Mouse (Mus musculus) midbrain, embryonic 13.5 days (tissue): Measurements from ENCODE around the gene Chrna3. TPM values are rescaled to one million over a fixed set of nuclear protein-coding genes. Genes with fewer than 3 reads are reported as not detected.

Source experiments
- ATAC-seq: fragments of 200-750 bp; cut with Nextera tagmentation; 2 replicates; pipeline ENCODE4 v1.8.0; 2017; ENCODE audit warnings: mild to moderate bottlenecking, moderate TSS enrichment, moderate library complexity
- H3K27ac ChIP-seq: fragments of 300-500 bp; sonication (generic); 2 replicates; pipeline ENCODE4 v1.5.1; 2015; ENCODE audit warnings: inconsistent platforms, mild to moderate bottlenecking, moderate library complexity
- H3K27me3 ChIP-seq: fragments of 300-500 bp; sonication (generic); 2 replicates; pipeline ENCODE4 v1.6.1; 2015; ENCODE audit warnings: mild to moderate bottlenecking, inconsistent platforms
- H3K36me3 ChIP-seq: fragments of 300-500 bp; sonication (generic); 2 replicates; pipeline ENCODE4 v1.6.1; 2015; ENCODE audit warnings: mild to moderate bottlenecking, inconsistent platforms
- H3K4me1 ChIP-seq: fragments of 300-500 bp; sonication (generic); replicated peaks from 2 replicates; pipeline ENCODE4 v1.6.1; 2015; ENCODE audit warnings: inconsistent platforms
- H3K4me2 ChIP-seq: fragments of 300-500 bp; sonication (generic); replicated peaks from 2 replicates; pipeline ENCODE4 v1.6.1; 2015; ENCODE audit warnings: moderate library complexity, mild to moderate bottlenecking, inconsistent platforms
- H3K4me3 ChIP-seq: fragments of 300-500 bp; sonication (generic); replicated peaks from 2 replicates; pipeline ENCODE4 v1.5.1; 2015; ENCODE audit warnings: mild to moderate bottlenecking, inconsistent platforms
- H3K9ac ChIP-seq: fragments of 300-500 bp; sonication (generic); replicated peaks from 2 replicates; pipeline ENCODE4 v1.6.1; 2015; ENCODE audit warnings: mild to moderate bottlenecking, inconsistent platforms
- H3K9me3 ChIP-seq: fragments of 300-500 bp; sonication (generic); 2 replicates; pipeline ENCODE4 v1.6.1; 2016; ENCODE audit warnings: mild to moderate bottlenecking, inconsistent platforms
- WGBS: fragments of 180-500 bp; shearing (Covaris S2); methylation state at CpG from one replicate; pipeline ENCODE4 v1.1.7; 2015; 5-methylcytosine and 5-hydroxymethylcytosine counted together
- polyA plus RNA-seq: library from polyadenylated mRNA; unstranded; fragments of >200 nt; fragmentation: Nextera tagmentation; extraction: Ambion mirVana; gene quantifications from 2 replicates; pipeline ENCODE4 v1.2.1, GENCODE M21; 2015

The Chrna3 gene
- polyA plus RNA-seq, 1 experiment from 2014 or later = 11.5 TPM

GRCm38 (mm10) chr9:54990362-54990761 lies 36.0 kb downstream of the Chrna3 start:
- Histone ChIP-seq H3K4me2 (no peak overlapping the region), H3K4me1 (no peaks in the 10 kb centered on the region), H3K4me3 (no peak overlapping the region), H3K27ac (no peak overlapping the region), H3K36me3 (no peaks in the 10 kb centered on the region), H3K9me3 (no peaks in the 10 kb centered on the region), H3K27me3 (peaks cover 8% of the 10 kb centered on the region), H3K9ac (no peak overlapping the region)
- ATAC-seq = no peak
- 78% methylated on average over 3 of the region's 3 CpGs for WGBS

- ATAC-seq = no peak
- peak overlapping the region; percentile 61 for H3K4me3 ChIP-seq
- H3K4me2 ChIP-seq = peak overlapping the region; percentile 81
- WGBS = 8% methylated on average over 7 of the region's 7 CpGs
- H3K27ac ChIP-seq = no peak overlapping the region
- no peaks in the 10 kb centered on the region for H3K9me3 ChIP-seq
- H3K9ac ChIP-seq = peak overlapping the region; percentile 65; the same call in 1 of the 2 replicates
- no peaks in the 10 kb centered on the region for H3K36me3 ChIP-seq
- H3K27me3 ChIP-seq = peaks cover 64% of the 10 kb centered on the region
- peaks cover 29% of the 10 kb centered on the region for H3K4me1 ChIP-seq
Measured at GRCm38 (mm10) chr9:54982401-54982800, 44.0 kb downstream of the Chrna3 start.

- H3K36me3 ChIP-seq = no peaks in the 10 kb centered on the region
- peaks cover 73% of the 10 kb centered on the region for H3K27me3 ChIP-seq
- peaks cover 29% of the 10 kb centered on the region for H3K4me1 ChIP-seq
- peak overlapping the region; percentile 65 for H3K9ac ChIP-seq
- WGBS = 1% methylated on average over 82 of the region's 85 CpGs
- peak; percentile 85 for ATAC-seq
- no peaks in the 10 kb centered on the region for H3K9me3 ChIP-seq
- peak overlapping the region; percentile 81 for H3K4me2 ChIP-seq
- no peak overlapping the region for H3K27ac ChIP-seq
- peak overlapping the region; percentile 61 for H3K4me3 ChIP-seq
Measured at GRCm38 (mm10) chr9:54981291-54982191, 44.8 kb downstream of the Chrna3 start.

- Histone ChIP-seq H3K4me1 (peaks cover 29% of the 10 kb centered on the region), H3K4me3 (peak within 1 kb of the TSS; percentile 61), H3K27ac (no peak within 1 kb of the TSS), H3K4me2 (peak within 1 kb of the TSS; percentile 81), H3K9ac (peak within 1 kb of the TSS; percentile 65), H3K27me3 (peaks cover 76% of the 10 kb centered on the region), H3K36me3 (no peaks in the 10 kb centered on the region), H3K9me3 (no peaks in the 10 kb centered on the region)
- ATAC-seq = peak; percentile 79
- 34% methylated on average over 8 of the region's 8 CpGs for WGBS
Measured at GRCm38 (mm10) chr9:54980674-54981073, 45.7 kb downstream of the Chrna3 start, which contains the start of gene Chrna5. Chrna5 (plus strand) TSS chr9:54980880.

- 0 out of 2 replicates have a peak, but pooled peaks cover 2% of the 10 kb centered on the region for H3K27me3 ChIP-seq
- H3K4me3 ChIP-seq = no peak overlapping the region
- WGBS = 68% methylated on average over 8 of the region's 8 CpGs
- no peak overlapping the region for H3K9ac ChIP-seq
- no peaks in the 10 kb centered on the region for H3K9me3 ChIP-seq
- 0 out of 2 replicates have a peak, but pooled peaks cover 5% of the 10 kb centered on the region for H3K4me1 ChIP-seq
- no peak for ATAC-seq
- H3K4me2 ChIP-seq = no peak overlapping the region
- no peak overlapping the region for H3K27ac ChIP-seq
- H3K36me3 ChIP-seq = no peaks in the 10 kb centered on the region
Measured at GRCm38 (mm10) chr9:54969972-54970637, 56.3 kb downstream of the Chrna3 start.

- peaks cover 27% of the 10 kb centered on the region for H3K36me3 ChIP-seq
- no peak overlapping the region for H3K4me3 ChIP-seq
- H3K27me3 ChIP-seq = no peaks in the 10 kb centered on the region
- peaks cover 6% of the 10 kb centered on the region; the same call in 1 of the 2 replicates for H3K9me3 ChIP-seq
- no peak for ATAC-seq
- H3K4me1 ChIP-seq = no peaks in the 10 kb centered on the region
- H3K4me2 ChIP-seq = no peak overlapping the region
- no peak overlapping the region for H3K27ac ChIP-seq
- no peak overlapping the region for H3K9ac ChIP-seq
Measured at GRCm38 (mm10) chr9:54963669-54964068, 62.7 kb downstream of the Chrna3 start.

- Histone ChIP-seq H3K9ac (no peak overlapping the region), H3K27ac (no peak overlapping the region), H3K4me3 (no peak overlapping the region), H3K4me1 (no peaks in the 10 kb centered on the region), H3K9me3 (peaks cover 6% of the 10 kb centered on the region; the same call in 1 of the 2 replicates), H3K27me3 (no peaks in the 10 kb centered on the region), H3K4me2 (no peak overlapping the region), H3K36me3 (peaks cover 51% of the 10 kb centered on the region)
- WGBS = 91% methylated on average over 4 of the region's 4 CpGs
- no peak for ATAC-seq
Measured at GRCm38 (mm10) chr9:54961059-54961458, 65.3 kb downstream of the Chrna3 start.

Other genes with a start within 250 kb of the Chrna3 start
- gene Ireb2, start 162.8 kb downstream of the Chrna3 start, polyA plus RNA-seq = 49.5 and 53.1 TPM in 2 replicates
- 2.9 and 3.0 TPM in 2 replicates for gene Hykk, start 109.3 kb downstream of the Chrna3 start, polyA plus RNA-seq
- gene Psma4, start 75.8 kb downstream of the Chrna3 start, polyA plus RNA-seq = 272 and 282 TPM in 2 replicates
- gene AY074887, start 75.6 kb downstream of the Chrna3 start, polyA plus RNA-seq = 1.1 and 1.2 TPM in 2 replicates
- gene Chrna5, start 45.7 kb downstream of the Chrna3 start, polyA plus RNA-seq = 2.9 and 4.0 TPM in 2 replicates
- gene Chrnb4, start 22.2 kb upstream of the Chrna3 start, polyA plus RNA-seq = 0.89 and 0.99 TPM in 2 replicates
- gene Ube2q2, start 122.3 kb upstream of the Chrna3 start, polyA plus RNA-seq = 32.2 and 38.7 TPM in 2 replicates
- 87.8 and 89.2 TPM in 2 replicates for gene Fbxo22, start 182.4 kb upstream of the Chrna3 start, polyA plus RNA-seq